Mouse (Mus musculus): Measurements from ENCODE around the gene Idnk. TPM values are rescaled to one million over a fixed set of nuclear protein-coding genes. Genes with fewer than 3 reads are reported as not detected.
A peak's percentile ranks its signal among the peaks of the same experiment; 100 is the strongest.

Idnk gene
- polyA plus RNA-seq, 1 experiment from 2014 or later: 36.2 TPM

DNA sequence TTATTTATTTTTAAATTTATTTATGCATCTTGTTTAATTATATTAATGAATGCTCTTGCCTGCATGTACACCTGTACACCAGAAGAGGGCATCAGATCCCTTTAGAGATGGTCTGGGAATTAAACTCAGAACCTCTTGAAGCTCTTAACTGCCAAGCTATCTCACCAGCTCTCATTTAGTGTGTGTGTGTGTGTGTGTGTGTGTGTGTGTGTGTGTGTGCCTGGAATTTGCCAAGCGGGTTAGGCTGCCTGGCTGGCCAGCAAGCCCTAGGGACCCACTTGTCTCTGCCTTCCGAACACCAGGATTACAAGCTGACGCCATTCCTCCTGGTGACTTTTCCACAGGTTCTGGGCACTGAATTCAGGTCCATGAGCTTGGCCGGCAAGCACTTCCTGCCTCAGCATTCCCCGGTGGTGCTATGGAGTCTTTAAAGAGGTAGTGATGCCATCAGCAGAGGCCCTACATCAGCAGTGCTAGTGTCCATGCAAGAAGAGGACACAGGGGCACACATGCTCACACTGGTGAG is 8.4 kb upstream of the Idnk start:
- Histone ChIP-seq H3K9ac (no peak overlapping the region), H3K4me3 (peak overlapping the region; percentile 43), H3K9me3 (no peaks in the 10 kb centered on the region), H3K27me3 (no peaks in the 10 kb centered on the region), H3K36me3 (no peaks in the 10 kb centered on the region), H3K4me1 (peaks cover 14% of the 10 kb centered on the region), H3K27ac (no peak overlapping the region), H3K4me2 (peak overlapping the region; percentile 69)
- 27% methylated on average over 4 of the region's 5 CpGs for WGBS
- ATAC-seq (ENCODE audit: borderline replicate concordance, extremely low read depth, low FRiP score, low TSS enrichment): peak; percentile 64; the same call in 1 of the 2 replicates

GRCm38 (mm10) chr13:58149629-58150028 is 7.8 kb upstream of the Idnk start:
- peak overlapping the region; percentile 69; the same call in 1 of the 2 replicates for H3K4me2 ChIP-seq
- no peak for ATAC-seq (ENCODE audit: borderline replicate concordance, extremely low read depth, low FRiP score, low TSS enrichment)

GRCm38 (mm10) chr13:58150442-58150841 is 7.0 kb upstream of the Idnk start:
- H3K9me3 ChIP-seq: no peaks in the 10 kb centered on the region
- H3K4me2 ChIP-seq: no peak overlapping the region
- H3K4me3 ChIP-seq: no peak overlapping the region
- 76% methylated on average over 11 of the region's 11 CpGs for WGBS
- no peak overlapping the region for H3K27ac ChIP-seq
- H3K9ac ChIP-seq: no peak overlapping the region
- H3K4me1 ChIP-seq: peaks cover 14% of the 10 kb centered on the region
- ATAC-seq (ENCODE audit: borderline replicate concordance, extremely low read depth, low FRiP score, low TSS enrichment): no peak
- H3K27me3 ChIP-seq: no peaks in the 10 kb centered on the region
- no peaks in the 10 kb centered on the region for H3K36me3 ChIP-seq

More at GRCm38 (mm10) chr13:58149629-58150028, 7.8 kb upstream of the Idnk start:
- 54% methylated on average over 3 of the region's 3 CpGs for WGBS
- Histone ChIP-seq H3K9me3 (no peaks in the 10 kb centered on the region), H3K4me1 (peaks cover 14% of the 10 kb centered on the region), H3K4me3 (no peak overlapping the region), H3K36me3 (no peaks in the 10 kb centered on the region), H3K27ac (no peak overlapping the region), H3K27me3 (no peaks in the 10 kb centered on the region), H3K9ac (no peak overlapping the region)

GRCm38 (mm10) chr13:58156031-58156430 is 1.4 kb upstream of the Idnk start:
- Histone ChIP-seq H3K4me3 (no peak overlapping the region), H3K27me3 (no peaks in the 10 kb centered on the region), H3K9ac (no peak overlapping the region), H3K4me2 (no peak overlapping the region), H3K9me3 (no peaks in the 10 kb centered on the region), H3K27ac (no peak overlapping the region), H3K4me1 (0 out of 2 replicates have a peak, but pooled peaks cover 6% of the 10 kb centered on the region), H3K36me3 (peaks cover 13% of the 10 kb centered on the region; the same call in 1 of the 2 replicates)
- no peak for ATAC-seq (ENCODE audit: borderline replicate concordance, extremely low read depth, low FRiP score, low TSS enrichment)
- WGBS: 86% methylated on average over 2 of the region's 2 CpGs

DNA sequence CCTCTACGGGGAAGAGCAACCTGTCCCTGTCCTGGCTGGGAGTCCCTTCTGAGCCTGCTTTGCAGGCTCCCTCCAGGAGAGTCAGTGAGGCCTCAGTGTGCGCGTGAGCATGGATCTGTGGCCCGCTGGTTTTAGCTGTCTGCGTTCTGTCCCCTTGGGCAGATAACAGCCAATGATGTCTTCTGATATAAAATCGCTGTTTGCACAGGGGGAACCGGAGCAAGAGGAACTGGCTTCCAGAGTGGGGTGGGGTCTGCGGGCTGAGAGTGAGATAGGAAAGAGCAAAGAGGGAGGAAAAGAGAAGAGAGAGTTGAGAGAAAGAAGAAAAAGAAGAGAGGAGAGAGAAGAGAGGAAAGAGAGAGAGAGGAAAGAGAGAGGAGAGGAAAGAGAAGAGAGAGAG is 413 bp upstream of the Idnk start:
- no peaks in the 10 kb centered on the region for H3K27me3 ChIP-seq
- H3K4me3 ChIP-seq: peak overlapping the region; percentile 88
- H3K4me1 ChIP-seq: 0 out of 2 replicates have a peak, but pooled peaks cover 6% of the 10 kb centered on the region
- peaks cover 21% of the 10 kb centered on the region; the same call in 1 of the 2 replicates for H3K36me3 ChIP-seq
- H3K4me2 ChIP-seq: peak overlapping the region; percentile 98
- 20% methylated on average over 8 of the region's 8 CpGs for WGBS
- ATAC-seq (ENCODE audit: borderline replicate concordance, extremely low read depth, low FRiP score, low TSS enrichment): no peak
- no peak overlapping the region for H3K27ac ChIP-seq
- H3K9me3 ChIP-seq: no peaks in the 10 kb centered on the region
- peak overlapping the region; percentile 70 for H3K9ac ChIP-seq

- ATAC-seq (ENCODE audit: borderline replicate concordance, extremely low read depth, low FRiP score, low TSS enrichment): peak; percentile 35; the same call in 1 of the 2 replicates
- Histone ChIP-seq H3K4me2 (peak overlapping the region; percentile 98), H3K36me3 (peaks cover 23% of the 10 kb centered on the region; the same call in 1 of the 2 replicates), H3K4me1 (0 out of 2 replicates have a peak, but pooled peaks cover 6% of the 10 kb centered on the region), H3K9ac (peak overlapping the region; percentile 70), H3K4me3 (peak overlapping the region; percentile 88), H3K27ac (peak overlapping the region; percentile 60), H3K9me3 (no peaks in the 10 kb centered on the region), H3K27me3 (no peaks in the 10 kb centered on the region)
- 6% methylated on average over 16 of the region's 16 CpGs for WGBS
These were observed 857 bp downstream of the Idnk start for GRCm38 (mm10) chr13:58158099-58158912.

DNA sequence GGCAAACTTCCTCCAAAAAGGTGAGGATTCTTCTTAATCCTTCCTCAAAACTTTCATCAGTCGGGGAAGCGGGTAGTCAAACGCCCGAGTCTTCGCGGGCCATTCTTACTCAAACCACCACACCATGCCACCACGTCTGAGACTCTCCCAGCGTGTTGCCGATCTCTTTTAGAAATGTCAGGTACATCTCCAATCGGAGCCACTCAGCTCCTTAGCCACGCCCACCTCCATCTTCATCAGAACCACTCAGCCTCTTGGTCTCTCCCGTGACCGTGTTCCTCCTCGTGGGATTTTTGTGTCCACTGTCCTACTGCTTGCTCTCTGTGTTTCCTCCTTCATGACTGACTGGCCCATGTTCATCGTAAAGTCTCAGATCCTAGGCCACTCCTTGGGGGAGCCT is 3.3 kb downstream of the Idnk start:
- WGBS: 95% methylated on average over 15 of the region's 15 CpGs
- no peak for ATAC-seq (ENCODE audit: borderline replicate concordance, extremely low read depth, low FRiP score, low TSS enrichment)
- no peaks in the 10 kb centered on the region for H3K27me3 ChIP-seq
- no peak overlapping the region for H3K4me3 ChIP-seq
- 0 out of 2 replicates have a peak, but pooled peaks cover 6% of the 10 kb centered on the region for H3K4me1 ChIP-seq
- no peaks in the 10 kb centered on the region for H3K9me3 ChIP-seq
- no peak overlapping the region for H3K9ac ChIP-seq
- H3K36me3 ChIP-seq: peaks cover 28% of the 10 kb centered on the region; the same call in 1 of the 2 replicates
- H3K27ac ChIP-seq: no peak overlapping the region
- no peak overlapping the region for H3K4me2 ChIP-seq

DNA sequence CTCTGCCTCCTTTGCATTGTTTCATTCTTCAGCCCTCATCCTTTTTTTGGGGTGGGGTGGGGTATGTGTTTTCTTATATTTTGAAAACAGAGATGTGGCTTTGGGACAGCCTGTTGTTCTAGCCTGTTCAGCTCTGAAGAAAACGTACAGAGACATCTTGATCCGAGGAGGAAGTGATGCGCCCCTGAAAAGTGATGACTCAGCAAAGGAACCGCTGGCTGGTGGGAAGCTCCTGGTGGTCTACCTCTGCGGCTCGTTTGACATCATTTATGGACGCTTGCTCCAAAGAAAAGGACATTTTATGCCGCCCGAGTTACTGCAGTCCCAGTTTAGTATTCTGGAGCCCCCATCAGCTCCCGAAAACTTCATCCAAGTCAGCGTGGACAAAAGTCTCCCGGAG is 5.9 kb downstream of the Idnk start:
- no peak overlapping the region for H3K4me3 ChIP-seq
- H3K4me2 ChIP-seq: no peak overlapping the region
- no peak overlapping the region for H3K9ac ChIP-seq
- H3K4me1 ChIP-seq: no peaks in the 10 kb centered on the region
- no peaks in the 10 kb centered on the region for H3K9me3 ChIP-seq
- WGBS: 93% methylated on average over 12 of the region's 12 CpGs
- ATAC-seq (ENCODE audit: borderline replicate concordance, extremely low read depth, low FRiP score, low TSS enrichment): no peak
- no peaks in the 10 kb centered on the region for H3K27me3 ChIP-seq
- no peak overlapping the region for H3K27ac ChIP-seq
- peaks cover 28% of the 10 kb centered on the region; the same call in 1 of the 2 replicates for H3K36me3 ChIP-seq

DNA sequence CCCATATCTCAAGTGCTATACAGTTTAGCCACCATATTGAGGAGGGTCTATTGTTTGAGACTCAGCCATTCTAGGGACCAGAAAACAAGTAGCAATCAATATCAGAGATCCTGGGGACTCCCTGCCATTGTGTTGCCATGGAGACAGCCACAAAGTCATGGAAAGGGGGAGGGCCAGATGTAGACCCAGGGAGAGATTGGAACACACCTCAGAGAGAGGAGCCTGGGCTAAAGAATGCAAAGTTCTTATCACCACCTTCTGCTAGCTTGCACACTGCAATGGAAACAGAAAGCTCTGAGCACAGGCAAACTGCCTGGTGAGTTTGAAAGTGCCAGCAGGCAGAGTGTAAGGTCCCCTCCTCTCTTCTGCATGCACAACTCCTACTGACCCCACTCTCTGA is 10.7 kb downstream of the Idnk start:
- Histone ChIP-seq H3K27ac (no peak overlapping the region), H3K36me3 (peaks cover 16% of the 10 kb centered on the region; the same call in 1 of the 2 replicates), H3K4me1 (no peaks in the 10 kb centered on the region), H3K27me3 (no peaks in the 10 kb centered on the region), H3K4me2 (no peak overlapping the region), H3K4me3 (no peak overlapping the region), H3K9ac (no peak overlapping the region), H3K9me3 (no peaks in the 10 kb centered on the region)
- no peak for ATAC-seq (ENCODE audit: borderline replicate concordance, extremely low read depth, low FRiP score, low TSS enrichment)

DNA sequence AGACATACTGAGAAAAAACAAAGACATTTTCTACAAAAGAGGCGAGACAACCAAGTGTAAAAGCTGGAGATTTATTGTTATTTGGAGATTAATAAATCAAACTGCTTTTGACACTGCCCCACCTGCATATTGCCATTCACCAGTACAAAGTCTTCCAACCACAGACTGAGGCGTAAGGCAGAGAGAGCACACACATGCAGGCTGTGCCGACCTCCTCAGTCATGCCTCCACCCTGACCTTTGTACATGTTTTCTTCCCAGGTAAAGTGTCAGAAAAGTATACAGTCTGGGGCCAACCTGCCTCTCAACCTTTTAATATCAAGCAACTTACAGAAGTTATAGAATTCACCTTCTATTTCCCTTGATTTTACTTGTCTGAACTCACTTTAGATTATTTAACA is 18.7 kb downstream of the Idnk start:
- Histone ChIP-seq H3K36me3 (peaks cover 66% of the 10 kb centered on the region), H3K9me3 (no peaks in the 10 kb centered on the region), H3K27ac (no peak overlapping the region), H3K9ac (no peak overlapping the region), H3K27me3 (no peaks in the 10 kb centered on the region), H3K4me1 (no peaks in the 10 kb centered on the region), H3K4me2 (no peak overlapping the region), H3K4me3 (no peak overlapping the region)
- ATAC-seq (ENCODE audit: borderline replicate concordance, extremely low read depth, low FRiP score, low TSS enrichment): no peak
- 84% methylated on average over 3 of the region's 3 CpGs for WGBS

DNA sequence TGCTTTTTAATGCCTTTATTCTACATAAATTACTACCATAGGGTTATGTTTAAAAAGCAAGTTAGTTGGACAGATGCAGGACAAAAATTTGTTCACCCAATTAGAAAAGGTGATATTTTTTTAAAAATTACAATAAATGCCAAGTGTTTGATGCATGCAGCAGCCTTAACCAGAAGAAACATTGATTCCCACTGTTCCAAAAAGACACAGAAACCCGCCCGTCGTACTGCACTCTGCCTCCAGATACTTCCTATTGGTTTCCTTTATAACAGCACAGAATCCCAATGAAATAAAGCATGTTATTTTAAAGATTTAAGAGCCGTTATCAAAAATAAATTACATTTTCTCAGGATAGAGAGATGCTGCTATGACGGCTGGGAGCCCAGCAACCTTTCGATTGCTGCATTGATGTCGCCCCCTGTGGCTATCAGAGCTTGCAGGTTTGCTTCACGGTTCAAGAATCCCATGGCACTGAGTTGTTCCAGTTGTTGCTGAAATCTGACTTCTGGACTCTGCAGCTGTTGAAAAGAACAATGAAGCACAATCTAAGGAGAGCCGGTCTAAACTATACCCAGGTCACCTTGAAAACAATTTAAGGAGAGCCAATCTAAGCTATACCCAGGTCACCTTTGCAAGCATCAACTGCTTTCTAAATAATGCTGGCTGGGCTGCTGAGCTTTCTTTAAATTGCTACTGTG is 20.2 kb downstream of the Idnk start:
- Histone ChIP-seq H3K4me3 (no peak overlapping the region), H3K9ac (no peak overlapping the region), H3K27ac (no peak overlapping the region), H3K27me3 (no peaks in the 10 kb centered on the region), H3K4me2 (no peak overlapping the region), H3K36me3 (peaks cover 79% of the 10 kb centered on the region), H3K9me3 (no peaks in the 10 kb centered on the region), H3K4me1 (no peaks in the 10 kb centered on the region)
- ATAC-seq (ENCODE audit: borderline replicate concordance, extremely low read depth, low FRiP score, low TSS enrichment): no peak
- 89% methylated on average over 9 of the region's 9 CpGs for WGBS

All from lung, embryonic 15.5 days (tissue).